Mouse (Mus musculus) embryo, embryonic 11 days (tissue): ENCODE data around the gene Cask.

Experiments
- DNase-seq: peaks from one replicate; pipeline ENCODE4 v3.0.0-alpha.2; 2015

Cask gene

DNA sequence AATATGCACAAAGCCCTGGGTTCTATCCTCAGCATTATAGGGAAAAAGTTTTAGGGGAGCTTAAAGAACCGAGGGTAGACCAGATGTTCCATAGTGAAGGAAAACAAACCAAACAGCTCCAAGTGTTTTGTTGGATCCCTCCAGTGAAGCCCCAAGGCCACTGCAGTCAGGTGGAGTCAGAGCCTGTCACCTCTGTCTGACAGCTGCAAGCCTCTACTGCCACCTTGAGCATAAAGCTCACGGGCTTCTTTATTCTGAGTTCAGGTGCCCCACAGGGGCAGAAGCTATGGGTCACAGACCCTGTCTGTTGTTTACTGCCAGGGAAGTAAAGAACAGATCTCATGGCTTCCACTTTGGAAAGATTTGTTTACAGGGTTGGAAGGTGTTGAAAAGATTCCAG is 338.0 kb downstream of the Cask start:
- DNase-seq, result peak; percentile 6

DNA sequence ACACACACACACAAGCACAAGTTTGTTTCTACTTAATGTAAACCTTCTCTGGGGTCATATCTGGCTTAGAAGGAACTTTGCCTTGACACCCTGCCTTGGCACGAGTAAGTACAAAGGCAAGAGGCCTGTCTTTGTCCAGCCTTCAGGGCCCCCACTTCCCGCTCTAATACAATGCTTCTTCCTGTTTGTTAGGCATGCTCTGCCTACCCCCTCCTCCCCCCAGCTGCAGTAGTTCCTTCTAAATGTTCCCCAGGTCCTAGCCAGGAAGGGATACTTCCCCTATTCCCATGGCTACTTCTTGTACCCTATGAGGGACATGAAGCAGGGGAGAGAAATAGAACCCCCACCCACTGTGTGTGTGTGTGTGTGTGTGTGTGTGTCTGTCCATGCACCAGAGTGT is 344.8 kb downstream of the Cask start:
- DNase-seq, result no peak

DNA sequence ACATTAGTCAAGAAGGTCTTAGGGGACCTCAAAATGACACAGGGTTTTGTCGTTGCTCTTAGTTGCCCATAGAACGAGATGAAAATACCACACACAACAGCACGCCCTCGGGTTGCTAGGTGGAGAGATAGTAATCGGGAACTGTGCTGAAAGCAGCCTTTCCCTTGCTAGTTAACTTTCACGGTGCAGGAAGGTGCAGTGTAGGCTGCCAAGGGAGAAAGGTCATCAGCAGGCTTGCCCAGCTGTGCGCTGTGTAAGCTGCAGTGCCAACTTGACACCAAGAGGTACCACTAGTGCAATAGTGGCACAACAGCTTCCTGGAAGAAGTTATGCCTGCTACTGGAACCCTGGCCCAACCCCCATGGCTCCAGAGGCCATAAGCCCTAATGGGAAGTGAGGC is 346.8 kb downstream of the Cask start:
- no peak for DNase-seq

DNA sequence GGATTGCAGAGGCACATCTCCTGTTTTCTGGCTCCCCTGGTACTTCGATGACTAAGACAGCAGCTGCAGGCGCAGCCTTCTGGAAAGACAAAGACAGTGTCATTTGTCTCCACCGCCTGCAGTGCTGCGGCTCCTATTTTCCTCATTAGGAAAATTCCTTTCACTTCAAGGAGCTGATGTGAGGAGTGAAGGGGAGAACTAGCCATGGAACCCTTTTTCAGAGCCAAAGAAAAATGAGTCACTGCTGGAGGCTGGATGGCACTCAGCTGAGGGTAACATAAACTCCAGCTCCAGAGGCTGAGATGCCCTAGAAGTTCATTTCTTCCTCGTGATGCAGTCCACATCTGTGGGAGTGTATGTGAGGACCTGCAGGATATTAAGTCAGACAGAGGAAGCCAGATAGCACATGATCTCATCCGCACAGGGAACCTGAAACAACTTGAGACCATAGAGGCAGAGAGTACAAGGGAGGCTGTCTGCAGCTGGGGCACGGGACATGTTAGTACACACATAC is 348.2 kb downstream of the Cask start:
- peak; percentile 8 for DNase-seq

DNA sequence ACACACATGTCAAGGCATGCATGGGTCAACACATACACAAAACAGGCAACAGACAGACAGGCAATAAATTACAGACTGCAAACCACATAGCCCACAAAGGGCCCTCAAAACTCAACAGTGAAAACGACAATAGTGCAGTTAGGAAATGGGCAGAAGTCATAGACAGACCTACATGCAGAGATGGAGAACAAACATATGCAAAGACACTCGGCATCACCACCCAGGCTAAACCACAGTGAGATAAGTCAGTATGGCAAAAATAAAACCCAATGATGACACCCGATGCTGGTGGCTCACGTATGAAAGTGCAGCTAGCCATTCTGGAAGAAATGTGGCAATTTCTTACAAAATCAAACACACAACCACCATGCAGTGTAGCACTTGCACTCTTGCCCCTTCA is 350.9 kb downstream of the Cask start:
- DNase-seq, result no peak

DNA sequence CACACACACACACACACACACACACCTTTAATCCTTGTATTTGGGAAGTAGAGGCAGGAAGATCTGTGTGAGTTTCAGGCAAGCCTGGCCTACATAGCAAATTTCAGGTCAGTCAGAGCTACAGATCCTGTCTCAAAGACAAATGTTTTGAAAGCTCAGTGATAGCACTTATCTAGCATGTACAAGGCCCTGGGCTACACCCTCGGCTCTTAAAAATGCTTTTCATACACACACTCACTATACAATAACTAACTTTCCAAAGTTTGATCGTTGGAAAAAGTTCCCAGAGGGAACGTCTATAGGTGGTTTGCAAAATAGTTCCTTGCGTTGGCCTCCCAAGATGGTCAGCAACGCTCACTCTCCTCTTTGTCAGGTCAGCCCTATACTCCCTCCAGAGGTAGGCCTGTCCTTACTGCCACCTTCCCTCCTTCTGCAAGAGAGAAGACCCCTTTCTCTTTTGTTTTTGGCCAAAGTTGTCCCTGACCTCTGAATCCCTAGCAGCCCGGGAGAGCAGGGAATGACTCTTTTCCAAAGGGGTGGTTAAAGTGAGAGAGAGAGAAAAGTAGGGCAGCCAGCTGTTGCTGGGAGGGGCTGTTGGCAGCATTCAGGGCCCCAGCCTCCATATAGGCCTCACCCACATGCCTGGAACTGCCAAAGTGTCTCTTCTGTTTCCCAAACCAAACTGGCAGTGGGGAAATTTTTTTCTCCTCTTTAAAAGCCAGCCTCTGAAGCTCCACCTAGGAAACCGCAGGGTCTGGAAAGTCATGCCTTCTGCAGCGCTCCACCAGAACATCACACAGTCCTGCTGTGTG is 356.1 kb downstream of the Cask start:
- DNase-seq, result no peak

DNA sequence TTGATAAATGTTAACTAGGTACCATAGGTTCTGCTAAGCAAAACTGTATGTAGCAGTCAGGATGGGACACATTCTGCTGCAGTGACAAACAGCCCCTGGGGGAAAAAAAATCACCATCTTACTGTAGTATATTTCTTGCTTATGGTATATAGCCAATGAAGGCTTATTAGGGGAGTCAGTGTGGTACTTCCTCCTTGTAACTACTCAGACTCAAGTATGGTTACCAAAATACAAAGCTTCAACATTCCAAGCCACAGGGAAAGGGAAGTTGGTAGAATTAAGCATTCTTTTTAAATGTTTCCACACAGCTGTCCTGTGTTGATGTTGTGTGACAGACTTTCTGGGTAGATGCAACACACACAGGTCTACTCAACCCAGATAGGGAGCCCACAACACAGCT is 358.2 kb downstream of the Cask start:
- DNase-seq, result no peak

DNA sequence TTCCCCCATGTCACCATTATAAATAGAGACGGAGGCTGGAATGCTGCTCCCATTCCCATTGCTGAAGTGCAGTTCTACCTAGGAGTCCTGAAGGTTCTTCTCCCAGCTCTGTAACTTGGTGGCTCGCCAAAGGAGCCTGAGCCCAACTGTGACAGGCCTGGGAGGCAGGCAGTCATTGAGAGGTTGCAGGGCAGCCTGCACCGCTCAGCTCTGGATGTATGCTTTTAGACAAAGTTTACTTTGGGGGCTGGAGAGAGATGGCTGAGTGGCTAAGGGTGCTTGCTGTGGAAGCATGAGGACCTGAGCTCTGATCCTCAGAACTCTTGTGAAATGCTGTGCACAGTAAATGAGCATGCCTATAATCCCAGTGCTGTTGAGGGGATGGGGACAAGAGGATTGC is 360.2 kb downstream of the Cask start:
- DNase-seq, result no peak

DNA sequence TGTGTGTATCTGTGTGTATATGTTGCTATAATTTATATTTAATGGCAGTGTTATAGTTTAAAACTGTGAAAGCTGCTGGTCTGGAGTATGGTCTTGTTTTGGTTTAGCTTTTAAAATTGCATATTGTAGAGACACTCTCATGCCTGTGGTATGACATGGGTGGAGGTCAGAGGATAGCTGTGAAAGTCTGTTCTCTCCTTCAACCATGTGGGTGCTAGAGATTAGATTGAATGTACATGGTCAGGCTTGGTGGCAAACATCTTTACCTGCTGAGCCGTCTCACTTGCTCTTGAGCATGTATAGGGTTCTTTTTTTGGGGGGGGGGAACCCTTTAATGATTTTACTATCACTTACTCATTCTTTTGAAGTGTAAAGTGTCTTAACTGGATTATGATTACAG is 361.4 kb downstream of the Cask start:
- no peak for DNase-seq

DNA sequence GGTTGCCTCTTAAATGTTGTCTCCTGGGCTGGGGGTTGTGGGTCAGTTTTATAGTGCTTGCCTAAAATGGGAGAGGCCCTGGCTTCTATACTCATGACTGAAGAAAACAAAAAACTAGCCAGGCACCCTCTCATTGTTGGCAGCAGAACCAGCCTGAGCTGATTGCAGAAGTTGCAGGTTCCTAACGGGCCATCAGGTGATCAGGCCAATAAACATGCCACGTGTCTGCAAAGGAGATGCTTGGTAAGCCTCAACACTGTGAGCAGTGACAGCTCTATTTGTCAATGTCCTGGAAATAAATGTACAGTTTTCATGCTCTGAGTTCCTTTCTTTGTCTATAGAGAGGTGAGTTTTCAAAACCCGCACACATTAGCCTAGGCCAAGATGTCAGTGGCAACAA is 362.2 kb downstream of the Cask start:
- DNase-seq, result no peak

DNA sequence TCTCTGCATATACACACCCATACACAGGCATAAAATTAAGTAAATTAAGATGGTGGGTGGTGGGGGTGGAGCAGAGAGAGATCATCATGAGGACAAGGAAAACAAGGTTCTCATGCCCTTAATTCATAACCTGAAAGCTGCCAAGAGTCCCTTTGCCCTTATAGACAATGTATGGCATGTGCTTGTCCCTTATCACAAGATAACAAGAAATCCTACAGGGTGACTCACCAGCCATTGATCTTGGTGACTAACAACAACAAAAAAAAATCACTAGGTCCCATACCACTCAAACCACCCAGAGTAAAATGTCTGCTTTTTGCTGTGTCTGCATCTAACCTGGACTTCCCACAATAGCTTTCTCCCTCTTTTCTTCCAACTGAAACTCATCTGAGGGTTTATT is 366.7 kb downstream of the Cask start:
- no peak for DNase-seq

DNA sequence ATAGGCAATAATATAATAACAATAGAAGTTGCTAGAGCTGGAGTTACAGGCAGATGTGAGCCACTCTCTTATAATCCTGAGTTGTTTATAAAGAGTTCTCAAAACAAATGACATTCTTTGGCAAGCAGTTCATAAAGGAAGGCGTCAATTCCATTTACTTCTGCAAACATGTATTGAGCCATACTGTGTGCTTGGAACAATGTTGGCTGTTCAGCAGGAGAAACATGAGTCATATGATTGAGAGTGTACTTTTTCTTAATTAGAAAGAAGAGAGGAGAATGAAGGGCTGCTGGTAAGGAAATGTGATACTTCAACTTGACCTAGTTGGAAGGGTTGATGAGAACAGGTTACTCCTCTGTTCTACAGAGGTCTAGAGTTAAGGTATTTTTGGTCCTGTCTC is 368.6 kb downstream of the Cask start:
- DNase-seq, result no peak

DNA sequence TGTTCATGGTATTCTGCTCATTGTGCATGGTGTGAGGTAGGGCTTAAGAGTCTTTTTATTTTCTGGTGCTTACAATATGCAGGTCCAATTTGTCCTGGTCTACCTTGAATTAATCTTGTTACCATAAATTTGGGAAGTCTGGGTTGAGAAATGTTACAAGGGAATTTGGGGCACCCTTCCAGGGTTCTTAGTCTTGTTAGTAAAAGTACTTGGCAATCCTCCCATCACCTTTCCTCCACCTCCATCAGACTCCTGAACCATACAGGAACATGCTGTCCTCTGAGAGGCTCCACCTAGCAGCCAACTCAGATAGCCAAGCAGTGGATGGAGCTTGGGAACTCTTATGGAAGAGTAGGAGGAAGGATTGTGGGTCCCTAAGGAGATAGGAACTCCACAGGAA is 371.6 kb downstream of the Cask start:
- DNase-seq, result no peak

DNA sequence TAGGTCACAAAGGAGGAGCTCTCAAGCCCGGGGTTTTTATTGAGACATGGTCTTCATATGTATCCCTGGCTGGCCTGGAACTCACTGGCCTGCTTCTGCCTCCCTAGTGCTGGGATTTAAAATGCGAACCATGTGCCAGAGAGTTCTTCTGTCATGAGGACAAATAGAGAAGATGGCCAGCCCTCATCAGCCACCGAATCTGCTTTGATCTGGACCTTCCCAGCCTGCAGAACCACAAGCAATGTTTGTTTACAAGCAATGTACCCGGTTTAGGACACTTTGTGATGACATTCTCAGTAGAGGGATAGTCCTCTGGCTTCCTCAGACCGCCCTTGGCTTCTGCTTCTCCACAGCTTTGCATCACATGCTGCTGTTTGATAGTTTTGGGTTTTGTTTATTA is 372.9 kb downstream of the Cask start:
- no peak for DNase-seq

DNA sequence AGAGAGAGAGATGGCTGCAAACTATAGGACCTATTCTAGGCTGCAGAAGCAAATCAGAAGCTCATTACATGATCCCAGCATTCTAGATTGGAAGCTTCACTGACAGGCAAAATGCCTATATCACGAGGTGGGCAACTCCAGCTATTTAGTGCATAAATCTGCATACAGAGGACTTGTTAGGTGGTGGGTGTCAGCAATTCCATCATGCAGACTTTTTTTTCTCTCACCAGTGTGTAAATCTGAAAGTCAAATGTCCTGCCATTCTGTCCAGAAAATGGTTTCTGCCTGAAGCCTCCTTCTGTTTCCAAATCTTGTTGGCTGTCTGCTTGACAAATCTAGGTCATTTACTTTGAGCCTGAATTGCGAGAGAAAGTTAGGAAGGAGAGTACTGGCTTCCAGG is 373.6 kb downstream of the Cask start:
- DNase-seq, result no peak

DNA sequence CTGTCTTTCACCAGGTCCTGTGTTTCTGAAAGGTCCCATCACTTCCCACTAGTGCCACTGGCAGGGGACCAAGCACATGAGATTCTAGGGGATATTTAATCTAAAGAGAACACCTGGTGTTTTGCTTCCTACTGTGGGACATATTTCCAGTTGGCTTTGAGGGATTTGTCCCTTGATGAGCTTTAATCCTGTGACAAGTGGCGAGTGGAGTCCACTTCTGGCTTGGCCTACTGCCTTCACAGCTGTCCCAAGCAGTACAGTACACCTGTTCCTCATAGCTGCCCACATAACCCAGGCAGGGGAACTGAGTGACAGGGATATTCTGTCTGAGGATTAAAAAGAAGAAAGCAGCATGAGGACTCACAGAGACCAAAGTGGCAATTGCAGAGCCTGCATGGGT is 375.8 kb downstream of the Cask start:
- DNase-seq, result no peak

DNA sequence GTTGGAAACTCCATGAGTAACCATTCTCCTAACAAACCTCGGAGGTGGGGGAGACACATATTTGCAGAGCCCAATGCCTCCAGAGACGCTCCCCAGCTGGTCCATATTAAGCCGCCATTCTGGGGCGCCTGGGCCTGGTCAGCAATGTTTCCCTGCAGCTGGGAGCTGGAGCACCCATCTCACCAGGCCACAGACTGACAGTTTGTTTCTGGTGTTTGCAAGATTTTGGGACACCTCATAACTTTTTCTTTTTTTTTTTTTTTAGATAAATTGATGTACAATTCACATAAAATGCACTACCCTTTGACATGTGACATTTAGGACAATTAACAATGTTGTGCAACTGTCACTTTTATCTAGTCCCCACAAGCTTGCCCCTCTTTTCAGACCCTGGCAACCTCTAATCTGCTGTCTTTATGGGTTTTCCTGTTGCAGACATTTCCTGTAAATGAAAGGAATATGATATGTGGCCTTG is 378.4 kb downstream of the Cask start:
- no peak for DNase-seq

DNA sequence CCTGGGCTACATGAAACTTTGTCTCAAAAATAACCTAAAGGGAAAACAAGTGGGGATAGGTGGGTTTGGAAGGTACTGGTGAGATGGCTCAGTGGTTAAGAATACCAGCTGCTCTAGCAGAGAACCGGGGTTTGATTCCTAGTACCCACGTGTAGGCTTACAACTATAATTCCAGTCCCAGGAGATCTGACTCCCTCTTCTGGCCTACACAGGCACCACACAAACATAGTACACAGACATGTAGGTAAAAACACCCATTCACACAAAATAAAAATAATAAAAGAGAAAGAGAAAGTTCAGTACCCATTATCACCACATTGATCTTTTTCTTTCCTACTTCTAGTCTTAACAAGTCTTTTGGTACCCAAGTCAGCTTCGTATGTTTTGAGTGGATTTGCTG is 379.2 kb downstream of the Cask start:
- DNase-seq, result no peak

DNA sequence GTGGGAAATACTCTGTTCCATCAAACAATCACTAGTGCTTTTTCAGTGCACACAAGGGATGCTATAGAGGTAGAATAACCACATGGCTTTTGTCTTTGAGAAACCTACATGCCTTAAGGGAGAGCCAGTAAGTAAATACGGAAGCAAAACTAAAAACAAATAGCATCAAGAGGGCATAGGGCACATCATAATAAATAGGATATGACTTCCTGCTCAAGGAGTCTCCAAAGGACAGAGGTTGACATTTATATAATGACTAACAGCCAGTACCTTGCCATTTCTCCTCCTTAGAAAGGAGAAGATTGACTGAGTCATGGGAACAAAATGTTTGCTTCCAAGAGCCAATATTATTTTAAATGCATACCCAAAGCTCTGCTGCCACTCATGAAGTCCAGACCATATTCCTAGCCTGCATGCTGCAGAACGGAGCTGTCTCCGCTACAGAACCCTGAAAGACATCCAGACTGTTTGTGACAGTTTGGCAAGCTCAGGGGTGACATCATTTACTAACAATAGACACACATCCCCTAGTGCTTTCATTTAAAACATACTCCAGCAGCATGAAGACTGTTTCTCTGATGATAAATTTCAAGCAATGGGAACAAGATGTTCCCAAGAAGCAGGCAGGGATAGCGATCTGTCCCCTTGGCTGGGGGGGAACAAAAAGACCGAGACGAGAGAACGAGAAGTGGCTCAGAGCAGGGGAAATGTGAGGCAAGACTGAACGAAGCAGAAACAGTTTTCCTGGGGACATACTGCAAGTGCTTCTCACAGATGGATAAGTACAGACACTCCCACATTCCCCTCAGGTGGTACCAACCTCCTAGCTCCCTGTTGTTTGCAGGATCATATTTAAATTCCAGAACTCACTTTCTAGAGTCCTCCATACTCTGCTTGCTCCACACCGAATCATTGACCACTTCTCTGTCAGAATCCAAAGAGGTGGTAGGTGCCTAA is 381.7 kb downstream of the Cask start:
- no peak for DNase-seq

DNA sequence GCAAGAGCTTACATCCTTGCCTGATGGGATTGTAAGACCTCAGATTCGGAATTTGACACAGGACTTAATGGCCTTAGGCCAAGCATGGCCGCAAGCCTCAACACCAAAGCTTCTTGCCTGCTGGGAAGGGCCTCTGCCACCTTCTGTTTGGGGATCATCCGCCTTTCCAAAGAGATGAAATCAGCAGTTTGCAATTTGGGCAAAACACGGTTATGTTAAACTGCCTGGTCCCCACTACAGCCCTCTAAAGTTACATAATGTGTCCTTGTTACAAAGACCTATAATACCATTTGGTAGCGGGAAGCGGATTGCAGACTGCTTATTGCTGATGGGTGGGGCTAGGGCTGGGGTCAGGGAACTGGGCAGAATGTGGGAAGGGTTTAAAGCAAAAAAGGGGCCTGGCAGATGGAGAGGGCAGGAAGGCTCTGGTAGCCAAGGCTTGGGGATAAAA is 384.0 kb downstream of the Cask start:
- DNase-seq, result no peak
